Mouse (Mus musculus) limb, embryonic 12.5 days (tissue): Measurements from ENCODE around the gene Rhox3c. TPM values are rescaled to one million over a fixed set of nuclear protein-coding genes. Genes with fewer than 3 reads are reported as not detected.
"Not testable (repeated sequence)": the region's sequence is repeated elsewhere in the genome, so short reads cannot be mapped to it uniquely, and the experiment has no call there.

Experiments
- ATAC-seq: fragments of 200-750 bp; cut with Nextera tagmentation; 2 replicates; pipeline ENCODE4 v1.8.0; 2017; ENCODE audit warnings: low read depth, moderate TSS enrichment; ENCODE audit not compliant: insufficient number of reproducible peaks, insufficient read depth, low FRiP score, low TSS enrichment
- H3K27ac ChIP-seq: fragments of 300-500 bp; sonication (generic); 2 replicates; pipeline ENCODE4 v1.5.1; 2016; ENCODE audit warnings: mild to moderate bottlenecking, moderate library complexity
- H3K27me3 ChIP-seq: fragments of 300-500 bp; sonication (generic); 2 replicates; pipeline ENCODE4 v1.6.1; 2016; ENCODE audit warnings: mild to moderate bottlenecking, moderate library complexity
- H3K36me3 ChIP-seq: fragments of 300-500 bp; sonication (generic); 2 replicates; pipeline ENCODE4 v1.6.1; 2016; ENCODE audit warnings: mild to moderate bottlenecking, moderate library complexity
- H3K4me1 ChIP-seq: fragments of 300-500 bp; sonication (generic); replicated peaks from 2 replicates; pipeline ENCODE4 v1.6.1; 2016
- H3K4me2 ChIP-seq: fragments of 300-500 bp; sonication (generic); 2 replicates; pipeline ENCODE4 v1.6.1; 2016; ENCODE audit warnings: mild to moderate bottlenecking, moderate library complexity
- H3K4me3 ChIP-seq: fragments of 300-500 bp; sonication (generic); replicated peaks from 2 replicates; pipeline ENCODE4 v1.5.1; 2016; ENCODE audit warnings: mild to moderate bottlenecking
- H3K9ac ChIP-seq: fragments of 300-500 bp; sonication (generic); replicated peaks from 2 replicates; pipeline ENCODE4 v1.6.1; 2016; ENCODE audit warnings: mild to moderate bottlenecking, moderate library complexity
- H3K9me3 ChIP-seq: fragments of 300-500 bp; sonication (generic); 2 replicates; pipeline ENCODE4 v1.6.1; 2016; ENCODE audit warnings: mild to moderate bottlenecking, moderate library complexity
- WGBS: fragments of 180-500 bp; shearing (Covaris S2); methylation state at CpG from one replicate; pipeline ENCODE4 v1.1.7; 2016; 5-methylcytosine and 5-hydroxymethylcytosine counted together
- polyA plus RNA-seq: library from polyadenylated mRNA; unstranded; fragments of >200 nt; fragmentation: Nextera tagmentation; extraction: Ambion mirVana; gene quantifications from 2 replicates; pipeline ENCODE4 v1.2.1, GENCODE M21; 2016

Rhox3c gene
- not detected in 2 replicates for polyA plus RNA-seq

DNA sequence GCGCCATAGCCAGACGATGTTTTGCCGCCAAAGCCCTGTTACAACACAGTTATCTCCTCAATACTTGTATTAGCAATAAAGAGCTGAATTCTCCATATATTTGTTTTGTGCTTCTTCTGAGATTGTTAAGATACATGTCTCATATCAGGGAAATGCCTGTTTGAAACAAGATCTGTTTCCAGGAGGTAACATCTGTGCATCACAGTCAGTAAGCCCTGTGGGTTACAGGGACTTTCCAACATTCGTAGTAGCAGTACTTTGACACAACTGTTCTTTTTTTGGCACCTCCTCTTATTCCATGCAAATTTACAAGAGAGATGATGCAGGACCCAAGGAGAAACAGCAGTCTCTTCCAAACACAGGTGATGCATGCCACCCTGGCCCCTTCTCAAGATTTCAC is at the start of gene Rhox3c:
TSS of gene Rhox3c (plus strand) at position 301 of the 400 bp plus-strand sequence.
- H3K9ac ChIP-seq, H3K9me3 ChIP-seq, H3K36me3 ChIP-seq, H3K27me3 ChIP-seq, H3K27ac ChIP-seq, ATAC-seq, H3K4me2 ChIP-seq, H3K4me1 ChIP-seq, H3K4me3 ChIP-seq: not testable (repeated sequence)
- 84% methylated on average over 3 of the region's 4 CpGs for WGBS

DNA sequence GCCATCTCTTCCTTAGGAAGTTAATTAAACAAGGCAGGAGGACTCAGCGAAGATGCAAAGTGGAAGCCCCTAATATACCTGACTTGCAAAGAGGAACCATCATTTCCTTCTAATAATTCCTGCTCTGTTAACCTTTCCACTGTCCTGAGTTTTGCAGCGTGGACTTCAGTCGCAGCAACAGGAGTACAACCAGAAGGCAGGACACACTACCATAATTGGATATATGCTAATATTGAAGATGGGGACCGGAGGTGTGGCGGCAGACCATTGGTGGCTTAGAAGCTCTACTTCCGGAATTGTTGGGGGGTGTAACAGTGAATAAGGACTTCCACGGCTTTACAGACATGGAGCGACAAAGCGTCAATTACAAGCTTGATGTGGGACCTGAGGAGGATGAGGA is 46.6 kb upstream of the Rhox3c start, which contains the start of gene Rhox2b:
TSS of gene Rhox2b (plus strand) at position 301 of the 400 bp plus-strand sequence.
- not testable (repeated sequence) for H3K9me3 ChIP-seq, H3K36me3 ChIP-seq, H3K9ac ChIP-seq, ATAC-seq, H3K27ac ChIP-seq, H3K4me2 ChIP-seq, H3K4me3 ChIP-seq, H3K4me1 ChIP-seq, H3K27me3 ChIP-seq
- no CpG with 5 or more reads among the region's 9 CpGs for WGBS

DNA sequence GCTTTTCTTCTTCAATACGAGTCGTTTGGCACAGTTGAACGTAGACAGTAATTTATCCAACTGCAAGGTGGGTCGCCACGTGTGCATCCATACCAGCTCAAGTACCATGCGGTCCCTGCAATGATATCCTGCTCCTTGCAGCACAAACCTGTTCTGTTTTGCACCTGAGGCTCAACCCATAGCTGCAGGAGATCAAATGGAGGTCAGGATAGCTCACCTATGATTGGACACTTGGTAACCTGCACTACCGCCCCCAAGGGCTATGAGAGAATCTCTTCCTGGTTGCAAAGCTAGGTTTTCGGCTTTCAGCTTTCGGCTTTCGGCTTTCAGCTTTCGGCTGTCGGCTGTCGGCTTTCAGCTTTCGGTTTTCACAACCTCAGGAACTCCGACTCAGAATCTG is 26.2 kb upstream of the Rhox3c start, which contains the start of gene Rhox4b:
TSS of gene Rhox4b (plus strand) at position 301 of the 400 bp plus-strand sequence.
- ATAC-seq, H3K9ac ChIP-seq, H3K9me3 ChIP-seq, H3K4me3 ChIP-seq, H3K4me2 ChIP-seq, H3K36me3 ChIP-seq, H3K4me1 ChIP-seq, H3K27ac ChIP-seq, H3K27me3 ChIP-seq: not testable (repeated sequence)
- 86% methylated on average over 14 of the region's 15 CpGs for WGBS

DNA sequence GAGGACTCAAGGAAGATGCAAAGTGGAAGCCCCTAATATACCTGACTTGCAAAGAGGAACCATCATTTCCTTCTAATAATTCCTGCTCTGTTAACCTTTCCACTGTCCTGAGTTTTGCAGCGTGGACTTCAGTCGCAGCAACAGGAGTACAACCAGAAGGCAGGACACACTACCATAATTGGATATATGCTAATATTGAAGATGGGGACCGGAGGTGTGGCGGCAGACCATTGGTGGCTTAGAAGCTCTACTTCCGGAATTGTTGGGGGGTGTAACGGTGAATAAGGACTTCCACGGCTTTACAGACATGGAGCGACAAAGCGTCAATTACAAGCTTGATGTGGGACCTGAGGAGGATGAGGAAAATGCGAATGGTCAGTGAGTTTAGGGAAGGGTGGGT is 5.0 kb upstream of the Rhox3c start, which contains the start of gene Rhox2c:
TSS of gene Rhox2c (plus strand) at position 301 of the 400 bp plus-strand sequence.
- not testable (repeated sequence) for H3K9ac ChIP-seq, ATAC-seq, H3K4me1 ChIP-seq, H3K36me3 ChIP-seq, H3K4me3 ChIP-seq, H3K27ac ChIP-seq, H3K27me3 ChIP-seq, H3K9me3 ChIP-seq, H3K4me2 ChIP-seq
- 98% methylated on average over 8 of the region's 10 CpGs for WGBS

DNA sequence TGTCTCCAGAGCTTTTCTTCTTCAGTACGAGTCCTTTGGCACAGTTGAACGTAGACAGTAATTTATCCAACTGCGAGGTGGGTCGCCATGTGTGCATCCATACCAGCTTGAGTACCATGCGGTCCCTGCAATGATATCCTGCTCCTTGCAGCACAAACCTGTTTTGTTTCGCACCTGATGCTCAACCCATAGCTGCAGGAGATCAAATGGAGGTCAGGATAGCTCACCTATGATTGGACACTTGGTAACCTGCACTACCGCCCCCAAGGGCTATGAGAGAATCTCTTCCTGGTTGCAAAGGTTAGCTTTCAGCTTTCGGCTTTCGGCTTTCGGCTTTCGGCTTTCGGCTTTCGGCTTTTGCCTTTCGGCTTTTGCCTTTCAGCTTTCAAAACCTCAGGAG is 21.7 kb downstream of the Rhox3c start, which contains the start of gene Rhox4c:
TSS of gene Rhox4c (plus strand) at position 301 of the 400 bp plus-strand sequence.
- H3K27ac ChIP-seq = not testable (repeated sequence)

DNA sequence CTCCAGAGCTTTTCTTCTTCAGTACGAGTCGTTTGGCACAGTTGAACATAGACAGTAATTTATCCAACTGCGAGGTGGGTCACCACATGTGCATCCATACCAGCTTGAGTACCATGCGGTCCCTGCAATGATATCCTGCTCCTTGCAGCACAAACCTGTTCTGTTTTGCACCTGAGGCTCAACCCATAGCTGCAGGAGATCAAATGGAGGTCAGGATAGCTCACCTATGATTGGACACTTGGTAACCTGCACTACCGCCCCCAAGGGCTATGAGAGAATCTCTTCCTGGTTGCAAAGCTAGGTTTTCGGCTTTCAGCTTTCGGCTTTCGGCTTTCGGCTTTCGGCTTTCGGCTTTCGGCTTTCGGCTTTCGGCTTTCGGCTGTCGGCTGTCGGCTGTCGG is 55.7 kb downstream of the Rhox3c start, which contains the start of gene Rhox4d:
TSS of gene Rhox4d (plus strand) at position 301 of the 400 bp plus-strand sequence.
- not testable (repeated sequence) for H3K4me2 ChIP-seq, H3K27me3 ChIP-seq, H3K4me3 ChIP-seq, ATAC-seq, H3K36me3 ChIP-seq, H3K27ac ChIP-seq, H3K9ac ChIP-seq, H3K4me1 ChIP-seq, H3K9me3 ChIP-seq
- WGBS = 97% methylated on average over 13 of the region's 18 CpGs

More for the DNA sequence above, 21.7 kb downstream of the Rhox3c start, which contains the start of gene Rhox4c:
- not testable (repeated sequence) for ATAC-seq, H3K27me3 ChIP-seq, H3K4me1 ChIP-seq, H3K4me3 ChIP-seq, H3K36me3 ChIP-seq, H3K4me2 ChIP-seq, H3K9me3 ChIP-seq, H3K9ac ChIP-seq
- WGBS = 92% methylated on average over 14 of the region's 14 CpGs

Other genes with a start within 250 kb of the Rhox3c start
- not detected in 2 replicates for gene Gm9, start 247.5 kb upstream of the Rhox3c start, polyA plus RNA-seq
- not detected in 2 replicates for gene Rhox1, start 236.3 kb upstream of the Rhox3c start, polyA plus RNA-seq
- not detected in 2 replicates for gene Rhox2a, start 213.6 kb upstream of the Rhox3c start, polyA plus RNA-seq
- not detected in 2 replicates for gene Rhox3a, start 208.7 kb upstream of the Rhox3c start, polyA plus RNA-seq
- not detected in 2 replicates for gene Rhox4a, start 193.2 kb upstream of the Rhox3c start, polyA plus RNA-seq
- gene Rhox3a2, start 78.6 kb upstream of the Rhox3c start, polyA plus RNA-seq = not detected in 2 replicates
- not detected in 2 replicates for gene Rhox4a2, start 67.7 kb upstream of the Rhox3c start, polyA plus RNA-seq
- not detected in 2 replicates for gene Rhox2b, start 46.5 kb upstream of the Rhox3c start, polyA plus RNA-seq
- 0.30 TPM in 1 of 2 replicates, not detected in the other for gene Rhox4b, start 26.1 kb upstream of the Rhox3c start, polyA plus RNA-seq
- gene Rhox2c, start 4.9 kb upstream of the Rhox3c start, polyA plus RNA-seq = not detected in 2 replicates
- gene Rhox4c, start 21.8 kb downstream of the Rhox3c start, polyA plus RNA-seq = not detected in 2 replicates
- gene Rhox2d, start 34.8 kb downstream of the Rhox3c start, polyA plus RNA-seq = not detected in 2 replicates
- gene Rhox4d, start 55.8 kb downstream of the Rhox3c start, polyA plus RNA-seq = not detected in 2 replicates
- not detected in 2 replicates for gene Rhox2e, start 71.9 kb downstream of the Rhox3c start, polyA plus RNA-seq
- not detected in 2 replicates for gene Rhox3e, start 83.4 kb downstream of the Rhox3c start, polyA plus RNA-seq
- gene Rhox4e, start 98.8 kb downstream of the Rhox3c start, polyA plus RNA-seq = not detected in 2 replicates
- not detected in 2 replicates for gene Rhox2f, start 112.8 kb downstream of the Rhox3c start, polyA plus RNA-seq
- gene Rhox3f, start 122.4 kb downstream of the Rhox3c start, polyA plus RNA-seq = not detected in 2 replicates
- not detected in 2 replicates for gene Rhox4f, start 149.1 kb downstream of the Rhox3c start, polyA plus RNA-seq
- not detected in 2 replicates for gene Rhox3g, start 170.0 kb downstream of the Rhox3c start, polyA plus RNA-seq
- gene Rhox2g, start 184.9 kb downstream of the Rhox3c start, polyA plus RNA-seq = not detected in 2 replicates
- gene Rhox4g, start 192.7 kb downstream of the Rhox3c start, polyA plus RNA-seq = not detected in 2 replicates
- not detected in 2 replicates for gene Rhox3h, start 210.2 kb downstream of the Rhox3c start, polyA plus RNA-seq
- not detected in 2 replicates for gene Rhox2h, start 214.7 kb downstream of the Rhox3c start, polyA plus RNA-seq